Mouse (Mus musculus) gastrocnemius, postnatal 14 days (tissue): ENCODE data around the gene Serpina6. TPM values are rescaled to one million over a fixed set of nuclear protein-coding genes. Genes with fewer than 3 reads are reported as not detected.

ENCODE experiments used
- total RNA-seq, 2 experiments: library from RNA; stranded (reverse); gene quantifications; 2 replicates each; pipeline ENCODE4 v1.2.3; 2021

Gene Serpina6
- total RNA-seq, 2 experiments from 2014 or later: not detected

Other genes starting within 250 kb of the Serpina6 start
- under 1 TPM; 0.62 to 0.70 TPM for gene 9330161L09Rik, start 249.4 kb downstream of the Serpina6 start, total RNA-seq
- 10 to 100 TPM; 45.6 to 45.9 TPM for gene Ddx24, start 231.4 kb downstream of the Serpina6 start, total RNA-seq
- 10 to 100 TPM; 77.7 to 79.1 TPM for gene Ifi27, start 223.0 kb downstream of the Serpina6 start, total RNA-seq
- 1 to 10 TPM; 4.7 to 4.9 TPM for gene Ifi27l2a, start 213.5 kb downstream of the Serpina6 start, total RNA-seq
- gene Ifi27l2b, start 200.0 kb downstream of the Serpina6 start, total RNA-seq: not detected
- gene Ppp4r4, start 124.9 kb downstream of the Serpina6 start, total RNA-seq: under 1 TPM; 0.27 to 0.84 TPM
- not detected for gene Serpina10, start 25.8 kb downstream of the Serpina6 start, total RNA-seq
- gene Serpina16, start 18.9 kb upstream of the Serpina6 start, total RNA-seq: not detected
- not detected for gene Serpina1f, start 38.3 kb upstream of the Serpina6 start, total RNA-seq
- gene Serpina1d, start 116.4 kb upstream of the Serpina6 start, total RNA-seq: not detected
- under 1 TPM; 0.29 to 0.53 TPM for gene Serpina1b, start 173.2 kb upstream of the Serpina6 start, total RNA-seq
- not detected for gene Serpina1a, start 206.3 kb upstream of the Serpina6 start, total RNA-seq
- not detected for gene Serpina1c, start 247.7 kb upstream of the Serpina6 start, total RNA-seq